Comparison of ENCODE assay signal across 26 mouse cellular contexts in the genomic region with DNA sequence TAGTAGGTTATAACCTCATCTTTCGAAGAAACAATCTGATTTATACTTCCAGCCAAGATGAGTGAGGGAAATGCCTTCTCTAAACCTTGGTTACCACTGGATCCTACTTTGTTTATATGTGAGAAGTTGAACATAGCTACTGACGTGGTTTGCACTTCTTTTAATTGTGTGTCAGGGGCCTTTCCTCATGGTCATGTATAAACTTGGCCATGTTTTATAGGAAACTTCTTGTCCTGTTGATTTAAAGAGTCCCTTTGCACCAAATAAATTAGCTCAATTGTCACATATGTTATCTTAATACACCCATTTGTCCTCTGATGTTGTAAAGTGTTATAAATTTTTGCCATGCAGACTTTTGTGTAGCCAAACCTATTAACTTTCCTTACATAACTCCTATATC. TPM values are rescaled to one million over a fixed set of nuclear protein-coding genes. Genes with fewer than 3 reads are reported as not detected.
A peak's percentile ranks its signal among the peaks of the same experiment; 100 is the strongest.
DNase-seq lines count a peak whose midpoint lies in the region; ATAC-seq and TF ChIP-seq lines count a peak whose summit lies in the region.
"Had no signal": no experiment of that assay in that cellular context is flagged by ENCODE, and none has a peak within 500 bp of the region (broad histone marks: within the 10 kb centered on the region; RNA-seq: fewer than 3 reads in every experiment).

No protein-coding gene starts in this region.

- peak; percentile 77 for TF ChIP-seq EP300 in lung, postnatal 0 days (IDR thresholded peaks at IDR 0.05)

- H3K36me3 ChIP-seq in kidney, postnatal 0 days (ENCODE audit: insufficient read depth, low read length) = no peaks in the 10 kb centered on the region
- no peaks in the 10 kb centered on the region for H3K36me3 ChIP-seq in lung, embryonic 15.5 days
- H3K36me3 ChIP-seq in lung, postnatal 0 days (ENCODE audit: insufficient read depth, low read length) = no peaks in the 10 kb centered on the region
- H3K36me3 ChIP-seq: embryonic facial prominence, embryonic 10.5 days; embryonic facial prominence, embryonic 12.5 days; forebrain, embryonic 15.5 days; G1E had no signal

- no peak for TF ChIP-seq POLR2A in lung, adult 2 months (IDR thresholded peaks at IDR 0.05; ENCODE audit: borderline replicate concordance, extremely low read depth, low read depth, low read length)

- H3K27me3 ChIP-seq in kidney, postnatal 0 days (ENCODE audit: insufficient read depth, low read length) = no peaks in the 10 kb centered on the region
- no peaks in the 10 kb centered on the region for H3K27me3 ChIP-seq in lung, embryonic 15.5 days
- H3K27me3 ChIP-seq in lung, postnatal 0 days (replicated peaks; ENCODE audit: insufficient read depth, low read length) = no peaks in the 10 kb centered on the region
- H3K27me3 ChIP-seq: embryonic facial prominence, embryonic 12.5 days; forebrain, embryonic 13.5 days; forebrain, embryonic 15.5 days had no signal

- H3K4me2 ChIP-seq in kidney, postnatal 0 days (ENCODE audit: low read length) = no peak overlapping the region
- no peak overlapping the region for H3K4me2 ChIP-seq in lung, embryonic 15.5 days
- no peak overlapping the region for H3K4me2 ChIP-seq in lung, postnatal 0 days (replicated peaks; ENCODE audit: low read depth, low read length)
- H3K4me2 ChIP-seq: embryonic facial prominence, embryonic 12.5 days; forebrain, embryonic 13.5 days; forebrain, embryonic 15.5 days had no signal

- H3K4me3 ChIP-seq in kidney, postnatal 0 days (replicated peaks; ENCODE audit: low read depth, low read length) = no peak overlapping the region
- H3K4me3 ChIP-seq in lung, embryonic 15.5 days = no peak overlapping the region
- H3K4me3 ChIP-seq in lung, adult 2 months (replicated peaks; ENCODE audit: extremely low read depth, low read depth, low read length) = no peak overlapping the region
- no peak overlapping the region for H3K4me3 ChIP-seq in lung, postnatal 0 days (ENCODE audit: low read depth, low read length)
- H3K4me3 ChIP-seq: embryonic facial prominence, embryonic 10.5 days; embryonic facial prominence, embryonic 12.5 days; forebrain, embryonic 13.5 days; forebrain, embryonic 15.5 days had no signal

- no peak overlapping the region for H3K27ac ChIP-seq in kidney, postnatal 0 days
- peak overlapping the region; percentile 10; the same call in 1 of the 2 replicates for H3K27ac ChIP-seq in lung, embryonic 15.5 days
- H3K27ac ChIP-seq in lung, postnatal 0 days (ENCODE audit: low read length) = no peak overlapping the region
- H3K27ac ChIP-seq: embryonic facial prominence, embryonic 10.5 days; embryonic facial prominence, embryonic 12.5 days; forebrain, embryonic 13.5 days; forebrain, embryonic 15.5 days had no signal

- H3K9ac ChIP-seq in kidney, postnatal 0 days (ENCODE audit: low read depth, low read length) = no peak overlapping the region
- no peak overlapping the region for H3K9ac ChIP-seq in lung, embryonic 15.5 days
- H3K9ac ChIP-seq in lung, postnatal 0 days (replicated peaks; ENCODE audit: low read depth) = no peak overlapping the region
- H3K9ac ChIP-seq: embryonic facial prominence, embryonic 12.5 days; forebrain, embryonic 13.5 days; forebrain, embryonic 15.5 days had no signal

- DNase-seq in kidney, postnatal 0 days (ENCODE audit: low spot score) = peak; percentile 2
- DNase-seq in kidney, adult 8-10 months = no peak
- no peak for DNase-seq in lung, adult 2 months
- peak; percentile 11 for DNase-seq in lung, postnatal 0 days (ENCODE audit: low spot score)
- no peak for DNase-seq in lung, postnatal 36 days
- DNase-seq: adrenal gland, adult 8-10 months; adrenal gland, postnatal 14 days; adrenal gland, postnatal 36 days; B cell, adult 2 months; cerebellum, adult 11-12 months; cerebellum, adult 2 months; cerebellum, adult 9-10 months; cerebellum, postnatal 10 days; cerebellum, postnatal 25 days had no signal

- no peaks in the 10 kb centered on the region for H3K4me1 ChIP-seq in kidney, postnatal 0 days (replicated peaks; ENCODE audit: insufficient read depth, low read length)
- H3K4me1 ChIP-seq in lung, embryonic 15.5 days = no peaks in the 10 kb centered on the region
- H3K4me1 ChIP-seq in lung, adult 2 months (ENCODE audit: control insufficient read depth, insufficient read depth, low read length) = no peaks in the 10 kb centered on the region
- H3K4me1 ChIP-seq in lung, postnatal 0 days (ENCODE audit: insufficient read depth, low read depth, low read length) = no peaks in the 10 kb centered on the region
- H3K4me1 ChIP-seq: embryonic facial prominence, embryonic 12.5 days; forebrain, embryonic 13.5 days; forebrain, embryonic 15.5 days had no signal

- no peaks in the 10 kb centered on the region for H3K9me3 ChIP-seq in kidney, postnatal 0 days (replicated peaks; ENCODE audit: low read length)
- no peaks in the 10 kb centered on the region for H3K9me3 ChIP-seq in lung, embryonic 15.5 days
- H3K9me3 ChIP-seq in lung, postnatal 0 days (ENCODE audit: low read length) = no peaks in the 10 kb centered on the region
- H3K9me3 ChIP-seq: embryonic facial prominence, embryonic 12.5 days; forebrain, embryonic 15.5 days; G1E had no signal

- WGBS in kidney, postnatal 0 days = 57% methylated on average over 2 of the region's 2 CpGs
- 46% methylated on average over 2 of the region's 2 CpGs for WGBS in lung, embryonic 15.5 days
- 44% methylated on average over 2 of the region's 2 CpGs for whole genome bisulfite sequencing in lung, adult 2 months
- WGBS in lung, postnatal 0 days = 37% methylated on average over 2 of the region's 2 CpGs

- no peak for ATAC-seq in kidney, postnatal 0 days (replicated peaks; ENCODE audit: low FRiP score, low read depth)
- peak; percentile 76; the same call in 1 of the 2 replicates for ATAC-seq in lung, embryonic 15.5 days (ENCODE audit: borderline replicate concordance, extremely low read depth, low FRiP score, low TSS enrichment)
- ATAC-seq in lung, postnatal 0 days = peak; percentile 56
- ATAC-seq: activated CD4-positive, CD25-positive, alpha-beta regulatory T cell, adult 4 months; CD4-positive, CD25-positive, alpha-beta regulatory T cell, adult 4 months; forebrain, embryonic 13.5 days; forebrain, embryonic 15.5 days; Patski had no signal

- no peak for TF ChIP-seq CTCF in kidney, postnatal 0 days (IDR thresholded peaks at IDR 0.05; ENCODE audit: low read depth)
- TF ChIP-seq CTCF in lung, adult 2 months (IDR thresholded peaks at IDR 0.05; ENCODE audit: insufficient read depth, low read length) = no peak
- TF ChIP-seq CTCF in lung, postnatal 0 days (IDR thresholded peaks at IDR 0.05) = no peak

RNA-seq across cellular contexts. Expression of a gene that starts 44.1 kb away (rescaled TPM):
- polyA plus RNA-seq in kidney, postnatal 0 days (2015; fragmentation: Nextera tagmentation; extraction: Ambion mirVana) = not detected in 2 replicates
- polyA plus RNA-seq in lung, embryonic 15.5 days (2015; fragmentation: Nextera tagmentation; extraction: Ambion mirVana) = not detected in 2 replicates
- not detected in 2 replicates for polyA plus RNA-seq in lung, adult 2 months (2012; rRNA removed)
- polyA plus RNA-seq in lung, postnatal 0 days (2015; fragmentation: Nextera tagmentation; extraction: Ambion mirVana) = not detected in 2 replicates
- polyA plus RNA-seq: activated CD4-positive, CD25-positive, alpha-beta regulatory T cell, adult 4 months; CD4-positive, CD25-positive, alpha-beta regulatory T cell, adult 4 months; cerebellum, adult 2 months; cortical plate, adult 2 months; embryonic facial prominence, embryonic 10.5 days; embryonic facial prominence, embryonic 12.5 days; embryonic facial prominence, embryonic 14.5 days; forebrain, embryonic 11.5 days; forebrain, embryonic 13.5 days; forebrain, embryonic 15.5 days; G1E; Patski had no signal

Comparison
In these comparisons a context has a peak if more than half of its experiments do, and no peak if none do; other contexts are left out.
1. DNase-seq: peak in kidney, postnatal 0 days (single experiment) and lung, postnatal 0 days (single experiment); none in kidney, adult 8-10 months (0 of 2), lung, adult 2 months (single experiment) and lung, postnatal 36 days (single experiment).